Mouse (Mus musculus) thymus, postnatal 4 days (tissue): ENCODE results near the gene Ptrh2.

ENCODE experiments used
- DNase-seq: peaks from one replicate; pipeline ENCODE4 v3.0.0; 2021

Ptrh2 gene

GRCm38 (mm10) chr11:86683395-86684125, at the start of gene Ptrh2, which contains the start of gene Vmp1:
Ptrh2 (plus strand) TSS chr11:86683985.
Vmp1 (minus strand) TSS chr11:86683836.
- DNase-seq: peak; percentile 92

- DNase-seq: no peak
Measured at GRCm38 (mm10) chr11:86634396-86634795, 49.4 kb upstream of the Ptrh2 start.

GRCm38 (mm10) chr11:86637697-86638096, 46.1 kb upstream of the Ptrh2 start:
- DNase-seq: no peak

GRCm38 (mm10) chr11:86641714-86642113, 42.1 kb upstream of the Ptrh2 start:
- DNase-seq: no peak

GRCm38 (mm10) chr11:86644553-86644952, 39.2 kb upstream of the Ptrh2 start:
- no peak for DNase-seq

- no peak for DNase-seq
Measured at GRCm38 (mm10) chr11:86646136-86646834, 37.5 kb upstream of the Ptrh2 start.

GRCm38 (mm10) chr11:86646885-86647459, 36.8 kb upstream of the Ptrh2 start:
- no peak for DNase-seq

GRCm38 (mm10) chr11:86647706-86648447, 35.9 kb upstream of the Ptrh2 start:
- no peak for DNase-seq

GRCm38 (mm10) chr11:86649542-86649941, 34.2 kb upstream of the Ptrh2 start:
- no peak for DNase-seq

GRCm38 (mm10) chr11:86650676-86651075, 33.1 kb upstream of the Ptrh2 start:
- no peak for DNase-seq

- DNase-seq: no peak
Measured at GRCm38 (mm10) chr11:86652578-86652979, 31.2 kb upstream of the Ptrh2 start.

- DNase-seq: peak; percentile 50
Measured at GRCm38 (mm10) chr11:86653446-86653845, 30.3 kb upstream of the Ptrh2 start.

- DNase-seq: no peak
Measured at GRCm38 (mm10) chr11:86654096-86654495, 29.7 kb upstream of the Ptrh2 start.

GRCm38 (mm10) chr11:86655671-86656070, 28.1 kb upstream of the Ptrh2 start:
- no peak for DNase-seq

GRCm38 (mm10) chr11:86656849-86657567, 26.8 kb upstream of the Ptrh2 start:
- DNase-seq: no peak

- no peak for DNase-seq
Measured at GRCm38 (mm10) chr11:86657863-86658262, 25.9 kb upstream of the Ptrh2 start.

GRCm38 (mm10) chr11:86662986-86663895, 20.5 kb upstream of the Ptrh2 start:
- DNase-seq: no peak

- DNase-seq: no peak
Measured at GRCm38 (mm10) chr11:86663977-86664376, 19.8 kb upstream of the Ptrh2 start.

GRCm38 (mm10) chr11:86664406-86664805, 19.4 kb upstream of the Ptrh2 start:
- no peak for DNase-seq

GRCm38 (mm10) chr11:86667553-86667952, 16.2 kb upstream of the Ptrh2 start:
- DNase-seq: no peak

GRCm38 (mm10) chr11:86668169-86668568, 15.6 kb upstream of the Ptrh2 start:
- DNase-seq: no peak
